Mouse (Mus musculus): ENCODE measurements around the gene Cdk5r1.

DNA sequence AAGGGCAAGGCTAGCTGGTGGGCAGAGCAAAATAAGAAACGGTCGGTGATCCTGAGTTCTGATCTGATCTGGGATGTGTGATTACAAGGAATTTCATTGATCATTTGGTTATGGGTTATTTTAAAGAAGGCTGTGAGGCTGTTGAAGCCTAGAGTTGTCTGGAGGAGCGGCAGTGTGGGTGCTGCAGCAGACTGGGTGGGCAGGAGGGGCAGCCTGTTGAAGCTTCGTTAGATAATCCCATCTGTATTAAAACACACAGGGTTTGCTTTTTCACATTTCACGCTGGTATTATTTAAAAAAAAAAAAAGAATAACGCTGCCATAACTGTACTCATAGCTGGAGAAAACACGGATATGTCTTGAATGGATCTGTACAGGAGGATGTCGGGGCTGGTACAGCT, 39.1 kb downstream of the Cdk5r1 start:
- no peak for TF ChIP-seq E2F4 (IDR thresholded peaks at IDR 0.05; ENCODE audit: insufficient replicate concordance, low read depth, low read length)
- no peak for TF ChIP-seq HCFC1 (IDR thresholded peaks at IDR 0.05; ENCODE audit: low read depth, low read length)
- TF ChIP-seq CHD2 (IDR thresholded peaks at IDR 0.05; ENCODE audit: low read length): no peak
- no peak for TF ChIP-seq EP300 (IDR thresholded peaks at IDR 0.05; ENCODE audit: low read length)
- no peak for TF ChIP-seq PAX5 (IDR thresholded peaks at IDR 0.05; ENCODE audit: low read length)
- no peak for TF ChIP-seq CTCF (conservative IDR thresholded peaks at IDR 0.05 in 1 of 2, IDR thresholded peaks at IDR 0.05 in 1 of 2; ENCODE audit: low read depth in 2 of 2, low read length in 2 of 2)
